Comparison of ENCODE assay signal across 14 mouse cellular contexts in the genomic region with DNA sequence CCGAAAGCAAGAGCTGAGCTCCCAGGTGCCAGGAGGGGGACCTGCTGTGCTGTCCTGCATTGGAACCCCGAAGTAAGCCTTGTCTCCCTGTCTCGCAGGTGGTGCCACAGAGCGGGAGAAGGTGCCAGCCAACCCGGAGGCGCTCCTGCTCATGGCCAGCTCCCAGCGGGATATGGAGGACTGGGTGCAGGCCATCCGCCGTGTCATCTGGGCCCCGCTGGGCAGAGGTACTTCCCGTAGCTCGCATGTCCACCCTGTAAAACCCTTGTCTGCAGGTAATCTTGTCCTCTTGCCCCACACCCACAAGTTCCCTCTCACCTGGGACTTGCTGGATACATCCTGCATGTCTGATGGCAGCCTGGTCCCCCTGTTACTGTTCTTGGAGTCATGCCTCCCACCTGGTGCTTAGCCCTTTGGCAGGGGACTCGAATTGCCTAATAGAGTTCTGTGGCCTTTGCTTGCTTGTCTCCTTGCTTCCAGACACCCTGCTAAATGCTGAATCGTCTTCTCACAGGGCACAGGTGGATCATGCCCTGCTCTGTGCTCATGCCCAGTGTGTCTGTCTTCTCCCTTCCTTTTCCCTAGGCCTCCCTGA.
DNase-seq lines count a peak whose midpoint lies in the region; ATAC-seq lines count a peak whose summit lies in the region.
"Had no signal": no experiment of that assay in that cellular context is flagged by ENCODE, and none has a peak within 500 bp of the region (broad histone marks: within the 10 kb centered on the region; RNA-seq: fewer than 3 reads in every experiment).

No protein-coding gene starts in this region.

- peak; percentile 42 for ATAC-seq in cerebellum, adult (ENCODE audit: insufficient number of reproducible peaks, low FRiP score, low TSS enrichment)
- ATAC-seq: forebrain, embryonic 14.5 days; forebrain, postnatal 0 days; intestine, postnatal 0 days had no signal

- no peak for DNase-seq in cerebellum, postnatal 4 days (ENCODE audit: low spot score in 2 of 2)
- peak; percentile 62 to 70 for DNase-seq in cerebellum, adult 18-20 months
- peak; percentile 70 for DNase-seq in cerebellum, adult 9-10 months
- peak; percentile 42 to 49 for DNase-seq in cerebellum, postnatal 36 days
- no peak for DNase-seq in left cerebral cortex, adult 8-10 months (ENCODE audit: low spot score in 2 of 2)
- DNase-seq in adrenal gland, postnatal 25 days, result no peak
- no peak for DNase-seq in adrenal gland, postnatal 4 days (ENCODE audit: low spot score in 2 of 2)
- DNase-seq: adrenal gland, postnatal 10 days; forebrain, postnatal 0 days; gastrocnemius, postnatal 25 days; kidney, adult 2 months had no signal

Comparison
In these comparisons a context has a peak if more than half of its experiments do, and no peak if none do; other contexts are left out.
1. DNase-seq: peak in cerebellum, adult 18-20 months (2 of 2), cerebellum, adult 9-10 months (single experiment) and cerebellum, postnatal 36 days (2 of 2); none in cerebellum, postnatal 4 days (0 of 2), left cerebral cortex, adult 8-10 months (0 of 2), adrenal gland, postnatal 25 days (single experiment) and adrenal gland, postnatal 4 days (0 of 2).